Comparison of ENCODE assay signal across 11 mouse cellular contexts in the genomic region with DNA sequence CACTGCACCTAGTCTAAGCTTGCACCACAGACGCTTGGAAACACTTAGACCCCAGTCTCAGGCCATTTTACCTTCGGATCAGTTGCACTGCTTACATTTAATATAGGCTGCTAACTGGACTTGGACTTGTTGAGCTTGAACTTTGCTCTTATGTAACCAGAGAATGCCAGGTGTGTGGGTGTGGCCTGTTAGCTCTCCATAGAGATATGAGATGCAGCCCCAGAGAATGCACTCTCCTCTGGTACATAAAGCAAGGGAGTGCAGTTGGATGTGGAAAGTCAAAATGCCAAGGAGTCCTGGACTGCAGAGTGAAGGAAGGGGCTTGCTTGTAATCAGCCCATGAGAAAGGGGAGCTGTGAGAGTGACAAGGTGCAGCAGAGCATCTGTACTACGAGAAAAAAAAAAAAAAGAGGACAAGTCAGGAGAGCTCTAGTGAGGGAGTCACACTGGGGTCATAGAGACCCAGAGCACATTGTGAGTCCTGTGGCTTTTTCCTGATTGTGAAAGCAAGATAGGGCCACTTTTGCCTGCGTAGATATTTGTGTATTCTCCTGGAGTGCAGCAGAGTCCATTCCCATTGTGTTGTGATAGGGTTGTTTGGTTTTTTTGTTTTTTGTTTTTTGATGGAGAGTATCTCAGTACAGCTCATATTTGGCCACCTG. TPM values are rescaled to one million over a fixed set of nuclear protein-coding genes. Genes with fewer than 3 reads are reported as not detected.
DNase-seq lines count a peak whose midpoint lies in the region; ATAC-seq and TF ChIP-seq lines count a peak whose summit lies in the region.
"Had no signal": no experiment of that assay in that cellular context is flagged by ENCODE, and none has a peak within 500 bp of the region (broad histone marks: within the 10 kb centered on the region; RNA-seq: fewer than 3 reads in every experiment).

No protein-coding gene starts in this region.

- no peak for TF ChIP-seq CTCF in heart, adult 2 months (IDR thresholded peaks at IDR 0.05)
- TF ChIP-seq CTCF in kidney, postnatal 0 days (IDR thresholded peaks at IDR 0.05; ENCODE audit: low read depth): no peak

- DNase-seq in heart, adult 2 months: no peak
- no peak for DNase-seq in midbrain, embryonic 10.5 days (ENCODE audit: low spot score)
- DNase-seq in kidney, postnatal 0 days (ENCODE audit: low spot score): no peak
- no peak for DNase-seq in right cerebral cortex, postnatal 14 days
- DNase-seq: adrenal gland, postnatal 36 days; gastrocnemius, postnatal 10 days; lung, postnatal 10 days had no signal

- peaks cover 19 to 48% of the 10 kb centered on the region in 2 experiments for H3K4me1 ChIP-seq in heart, embryonic 14.5 days (ENCODE audit: control insufficient read depth in 2 of 2, insufficient read depth in 2 of 2, low read length in 2 of 2)
- peaks cover 20% of the 10 kb centered on the region for H3K4me1 ChIP-seq in heart, adult 2 months (ENCODE audit: control insufficient read depth, insufficient read depth, low read length)
- peaks cover 24% of the 10 kb centered on the region for H3K4me1 ChIP-seq in midbrain, embryonic 15.5 days
- peaks cover 38% of the 10 kb centered on the region for H3K4me1 ChIP-seq in midbrain, embryonic 10.5 days
- H3K4me1 ChIP-seq in kidney, postnatal 0 days (replicated peaks; ENCODE audit: insufficient read depth, low read length): peaks cover 32% of the 10 kb centered on the region
- peaks cover 50% of the 10 kb centered on the region for H3K4me1 ChIP-seq in stomach, embryonic 16.5 days (ENCODE audit: control insufficient read depth, insufficient read depth, low read length)

- no peak overlapping the region for H3K27ac ChIP-seq in heart, embryonic 14.5 days (replicated peaks in 1 of 2; ENCODE audit: control insufficient read depth in 1 of 2, insufficient read depth in 1 of 2, low read depth in 2 of 2, low read length in 2 of 2)
- no peak overlapping the region for H3K27ac ChIP-seq in heart, adult 2 months
- no peak overlapping the region for H3K27ac ChIP-seq in midbrain, embryonic 15.5 days
- H3K27ac ChIP-seq in midbrain, embryonic 10.5 days (replicated peaks): no peak overlapping the region
- H3K27ac ChIP-seq in kidney, postnatal 0 days: no peak overlapping the region
- peak overlapping the region; percentile 74 for H3K27ac ChIP-seq in stomach, embryonic 16.5 days (ENCODE audit: low read length)

- no peak overlapping the region for H3K4me3 ChIP-seq in heart, embryonic 14.5 days (ENCODE audit: control insufficient read depth in 1 of 2, insufficient read depth in 1 of 2, low read depth in 1 of 2, low read length in 2 of 2)
- no peak overlapping the region for H3K4me3 ChIP-seq in heart, adult 2 months
- H3K4me3 ChIP-seq in midbrain, embryonic 15.5 days: no peak overlapping the region
- H3K4me3 ChIP-seq in midbrain, embryonic 10.5 days: no peak overlapping the region
- H3K4me3 ChIP-seq in kidney, postnatal 0 days (replicated peaks; ENCODE audit: low read depth, low read length): no peak overlapping the region
- no peak overlapping the region for H3K4me3 ChIP-seq in stomach, embryonic 16.5 days (replicated peaks; ENCODE audit: low read length)

- H3K9me3 ChIP-seq in heart, embryonic 14.5 days (ENCODE audit: control insufficient read depth, low read length): no peaks in the 10 kb centered on the region
- no peaks in the 10 kb centered on the region for H3K9me3 ChIP-seq in midbrain, embryonic 15.5 days
- H3K9me3 ChIP-seq in midbrain, embryonic 10.5 days (replicated peaks): no peaks in the 10 kb centered on the region
- no peaks in the 10 kb centered on the region for H3K9me3 ChIP-seq in kidney, postnatal 0 days (replicated peaks; ENCODE audit: low read length)
- no peaks in the 10 kb centered on the region for H3K9me3 ChIP-seq in stomach, embryonic 16.5 days (replicated peaks; ENCODE audit: control insufficient read depth, low read length)

- WGBS in heart, embryonic 14.5 days: 42% methylated on average over 4 of the region's 4 CpGs
- WGBS in heart, adult 2 months: 53% methylated on average over 4 of the region's 4 CpGs
- 73% methylated on average over 4 of the region's 4 CpGs for WGBS in midbrain, embryonic 15.5 days
- 79% methylated on average over 4 of the region's 4 CpGs for WGBS in midbrain, embryonic 10.5 days
- WGBS in kidney, postnatal 0 days: 45% methylated on average over 4 of the region's 4 CpGs
- 31% methylated on average over 4 of the region's 4 CpGs for WGBS in stomach, embryonic 16.5 days

- intact Hi-C loops in heart, adult 2 months (cut with DNase I): no loop called here

- H3K36me3 ChIP-seq in heart, embryonic 14.5 days (ENCODE audit: control insufficient read depth, insufficient read depth, low read length): no peaks in the 10 kb centered on the region
- H3K36me3 ChIP-seq in heart, adult 2 months (ENCODE audit: control insufficient read depth, insufficient read depth, low read length): peaks cover 14% of the 10 kb centered on the region
- H3K36me3 ChIP-seq in midbrain, embryonic 15.5 days (replicated peaks): no peaks in the 10 kb centered on the region
- H3K36me3 ChIP-seq in midbrain, embryonic 10.5 days: no peaks in the 10 kb centered on the region
- no peaks in the 10 kb centered on the region for H3K36me3 ChIP-seq in kidney, postnatal 0 days (ENCODE audit: insufficient read depth, low read length)
- H3K36me3 ChIP-seq in stomach, embryonic 16.5 days (ENCODE audit: control insufficient read depth, insufficient read depth, low read length): no peaks in the 10 kb centered on the region

- TF ChIP-seq POLR2A in heart, adult 2 months (IDR thresholded peaks at IDR 0.05; ENCODE audit: insufficient read depth, low read depth, low read length): no peak

- TF ChIP-seq EP300 in heart, adult 2 months (IDR thresholded peaks at IDR 0.05; ENCODE audit: insufficient read depth, low read depth, low read length): no peak

- no peaks in the 10 kb centered on the region for H3K27me3 ChIP-seq in heart, embryonic 14.5 days (ENCODE audit: control insufficient read depth, insufficient read depth, low read length)
- no peaks in the 10 kb centered on the region for H3K27me3 ChIP-seq in heart, adult 2 months (ENCODE audit: control insufficient read depth, insufficient read depth, low read length)
- H3K27me3 ChIP-seq in midbrain, embryonic 15.5 days (replicated peaks): no peaks in the 10 kb centered on the region
- no peaks in the 10 kb centered on the region for H3K27me3 ChIP-seq in midbrain, embryonic 10.5 days (ENCODE audit: low read depth, poor library complexity, severe bottlenecking)
- no peaks in the 10 kb centered on the region for H3K27me3 ChIP-seq in kidney, postnatal 0 days (ENCODE audit: insufficient read depth, low read length)
- no peaks in the 10 kb centered on the region for H3K27me3 ChIP-seq in stomach, embryonic 16.5 days (ENCODE audit: control insufficient read depth, insufficient read depth, low read length)
- H3K27me3 ChIP-seq: CH12.LX had no signal

- peaks cover 9% of the 10 kb centered on the region for H3K79me2 ChIP-seq in heart, adult 2 months (replicated peaks; ENCODE audit: control insufficient read depth, insufficient read depth, low read length)

- no peak for ATAC-seq in heart, embryonic 14.5 days (ENCODE audit: insufficient number of reproducible peaks, insufficient read depth, low FRiP score, low read depth)
- 0 out of 2 replicates have a peak, but pooled peaks have one; percentile 12 for ATAC-seq in midbrain, embryonic 15.5 days (replicated peaks)
- ATAC-seq in kidney, postnatal 0 days (replicated peaks; ENCODE audit: low FRiP score, low read depth): peak; percentile 57
- ATAC-seq in stomach, embryonic 16.5 days (ENCODE audit: insufficient read depth, low FRiP score): peak; percentile 78; the same call in 1 of the 2 replicates

- no peak overlapping the region for H3K4me2 ChIP-seq in heart, embryonic 14.5 days (ENCODE audit: low read length)
- H3K4me2 ChIP-seq in midbrain, embryonic 15.5 days: no peak overlapping the region
- 0 out of 2 replicates have a peak overlapping the region, but pooled peaks have one; percentile 21 for H3K4me2 ChIP-seq in kidney, postnatal 0 days (ENCODE audit: low read length)
- H3K4me2 ChIP-seq in stomach, embryonic 16.5 days (ENCODE audit: low read depth, low read length): peak overlapping the region; percentile 38

- H3K9ac ChIP-seq in heart, embryonic 14.5 days (ENCODE audit: low read length): peak overlapping the region; percentile 44; the same call in 1 of the 2 replicates
- H3K9ac ChIP-seq in heart, adult 2 months (ENCODE audit: low read depth, low read length): no peak overlapping the region
- H3K9ac ChIP-seq in midbrain, embryonic 15.5 days: no peak overlapping the region
- H3K9ac ChIP-seq in kidney, postnatal 0 days (ENCODE audit: low read depth, low read length): no peak overlapping the region
- H3K9ac ChIP-seq in stomach, embryonic 16.5 days (ENCODE audit: low read length): no peak overlapping the region

RNA-seq across cellular contexts. Expression of gene Btbd3, which starts 11.6 kb away (rescaled TPM):
- 13.3 and 14.2 TPM in 2 replicates for polyA plus RNA-seq in heart, embryonic 14.5 days (2014; fragmentation: Nextera tagmentation; extraction: Ambion mirVana)
- 10 to 100 TPM; 12.9 to 14.4 TPM for total RNA-seq in heart, adult 2 months (2021)
- 7.1 and 10.5 TPM in 2 replicates for polyA plus RNA-seq in heart, adult 2 months (2012; rRNA removed)
- 36.0 and 42.3 TPM in 2 replicates for polyA plus RNA-seq in midbrain, embryonic 15.5 days (2015; fragmentation: Nextera tagmentation; extraction: Ambion mirVana)
- 17.3 and 19.1 TPM in 2 replicates for polyA plus RNA-seq in midbrain, embryonic 10.5 days (2016; fragmentation: Nextera tagmentation; extraction: Ambion mirVana)
- polyA plus RNA-seq in kidney, postnatal 0 days (2015; fragmentation: Nextera tagmentation; extraction: Ambion mirVana): 13.0 and 14.0 TPM in 2 replicates
- polyA plus RNA-seq in stomach, embryonic 16.5 days (2015; fragmentation: Nextera tagmentation; extraction: Ambion mirVana): 26.0 and 33.4 TPM in 2 replicates
- total RNA-seq: CH12.LX had no signal

Comparison
In these comparisons a context has a peak if more than half of its experiments do, and no peak if none do; other contexts are left out.
1. H3K4me2 ChIP-seq: peak in kidney, postnatal 0 days (single experiment) and stomach, embryonic 16.5 days (single experiment); none in heart, embryonic 14.5 days (single experiment) and midbrain, embryonic 15.5 days (single experiment).